Mouse (Mus musculus) C2C12 (cell line): ENCODE measurements around the gene Tapbpl. TPM values are rescaled to one million over a fixed set of nuclear protein-coding genes. Genes with fewer than 3 reads are reported as not detected.
A peak's percentile ranks its signal among the peaks of the same experiment; 100 is the strongest.

Source experiments
- H3K27me3 ChIP-seq: one replicate; pipeline ENCODE4 v1.6.1; 2011; ENCODE audit not compliant: control insufficient read depth, insufficient read depth, insufficient read length
- H3K36me3 ChIP-seq: one replicate; pipeline ENCODE4 v1.6.1; 2011; ENCODE audit not compliant: control insufficient read depth, insufficient read depth
- H3K4me3 ChIP-seq: one replicate; pipeline ENCODE4 v1.5.1; 2011; ENCODE audit warnings: mild to moderate bottlenecking, control low read depth; ENCODE audit not compliant: poor library complexity, insufficient read depth, severe bottlenecking
- H3K79me2 ChIP-seq: one replicate; pipeline ENCODE4 v1.6.1; 2011; ENCODE audit not compliant: control insufficient read depth, insufficient read depth
- H3K79me3 ChIP-seq: one replicate; pipeline ENCODE4 v1.6.1; 2011; ENCODE audit warnings: low read depth, control low read depth
- H3ac ChIP-seq: one replicate; pipeline ENCODE3; 2011; ENCODE audit warnings: low read depth; ENCODE audit not compliant: control insufficient read depth, insufficient read length
- CEBPB ChIP-seq: IDR thresholded peaks from one replicate; pipeline ENCODE4 v1.6.1; 2011; ENCODE audit warnings: low read depth, mild to moderate bottlenecking, control low read depth, moderate library complexity
- CTCF ChIP-seq: IDR thresholded peaks from one replicate; pipeline ENCODE4 v1.5.1; 2011; ENCODE audit not compliant: control insufficient read depth, insufficient read depth, insufficient read length
- FOSL1 ChIP-seq: IDR thresholded peaks from one replicate; pipeline ENCODE4 v1.8.0; 2011; ENCODE audit warnings: mild to moderate bottlenecking, low read length; ENCODE audit not compliant: poor library complexity, insufficient read depth, severe bottlenecking
- MAX ChIP-seq: IDR thresholded peaks from one replicate; pipeline ENCODE4 v1.6.1; 2011; ENCODE audit warnings: mild to moderate bottlenecking, control low read depth
- MYOD1 ChIP-seq: IDR thresholded peaks from one replicate; pipeline ENCODE4 v1.6.1; 2011; ENCODE audit warnings: low read depth; ENCODE audit not compliant: control insufficient read depth, insufficient read length
- MYOG ChIP-seq: IDR thresholded peaks from one replicate; pipeline ENCODE4 v1.6.1; 2011; ENCODE audit not compliant: control insufficient read depth, insufficient read length; ENCODE audit errors: extremely low read depth
- USF1 ChIP-seq: IDR thresholded peaks from one replicate; pipeline ENCODE4 v1.6.1; 2011; ENCODE audit warnings: low read depth, mild to moderate bottlenecking, control low read depth, moderate library complexity
- polyA plus RNA-seq: library from polyadenylated mRNA; unstranded; fragments of >200 nt; fragmentation: generic; extraction: Trizol; gene quantifications from one replicate; pipeline ENCODE4 v1.2.1, GENCODE M21; 2012; ENCODE audit warnings: missing spikeins

Tapbpl gene
- polyA plus RNA-seq, 1 experiment: 2.3 TPM

GRCm38 (mm10) chr6:125192016-125192714 is 39.5 kb downstream of the Tapbpl start:
- Histone ChIP-seq H3K4me3 (peak overlapping the region; percentile 74), H3K27me3 (no peaks in the 10 kb centered on the region), H3K36me3 (peaks cover 62% of the 10 kb centered on the region), H3ac (peak overlapping the region; percentile 93), H3K79me2 (peaks cover 71% of the 10 kb centered on the region), H3K79me3 (peaks cover 39% of the 10 kb centered on the region)
- no peak for TF ChIP-seq FOSL1
- TF ChIP-seq MYOD1: no peak
- no peak for TF ChIP-seq CEBPB
- TF ChIP-seq USF1: no peak
- no peak for TF ChIP-seq MAX

GRCm38 (mm10) chr6:125191332-125192015 is 40.2 kb downstream of the Tapbpl start, which contains the start of the genes Ncapd2 and Mrpl51:
Gene Ncapd2 (minus strand): TSS chr6:125191701.
Gene Mrpl51 (plus strand): TSS chr6:125191801.
- Histone ChIP-seq H3ac (peak within 1 kb of the TSS; percentile 93), H3K79me2 (peaks cover 71% of the 10 kb centered on the region), H3K4me3 (peak within 1 kb of the TSS; percentile 74), H3K36me3 (peaks cover 65% of the 10 kb centered on the region), H3K79me3 (peaks cover 39% of the 10 kb centered on the region), H3K27me3 (no peaks in the 10 kb centered on the region)
- TF ChIP-seq MAX (peak; percentile 16), FOSL1 (no peak), CEBPB (peak; percentile 52)

GRCm38 (mm10) chr6:125190816-125191215 is 40.8 kb downstream of the Tapbpl start:
- H3K79me3 ChIP-seq: peaks cover 39% of the 10 kb centered on the region
- peaks cover 71% of the 10 kb centered on the region for H3K79me2 ChIP-seq
- H3K4me3 ChIP-seq: peak overlapping the region; percentile 74
- TF ChIP-seq MYOD1 (no peak), MAX (no peak), USF1 (no peak), FOSL1 (no peak), CEBPB (no peak), MYOG (no peak), CTCF (no peak)
- H3K36me3 ChIP-seq: peaks cover 66% of the 10 kb centered on the region
- peak overlapping the region; percentile 85 for H3ac ChIP-seq
- no peaks in the 10 kb centered on the region for H3K27me3 ChIP-seq

- TF ChIP-seq CEBPB: no peak
- no peak for TF ChIP-seq USF1
- no peak for TF ChIP-seq CTCF
- TF ChIP-seq FOSL1: no peak
- no peak for TF ChIP-seq MYOG
- TF ChIP-seq MAX: no peak
- TF ChIP-seq MYOD1: no peak
- H3K4me3 ChIP-seq: no peak overlapping the region
- peaks cover 41% of the 10 kb centered on the region for H3K79me2 ChIP-seq
- peaks cover 20% of the 10 kb centered on the region for H3K79me3 ChIP-seq
- H3ac ChIP-seq: no peak overlapping the region
- peaks cover 79% of the 10 kb centered on the region for H3K36me3 ChIP-seq
- H3K27me3 ChIP-seq: no peaks in the 10 kb centered on the region
Measured at GRCm38 (mm10) chr6:125186203-125186602, 45.5 kb downstream of the Tapbpl start.

DNA sequence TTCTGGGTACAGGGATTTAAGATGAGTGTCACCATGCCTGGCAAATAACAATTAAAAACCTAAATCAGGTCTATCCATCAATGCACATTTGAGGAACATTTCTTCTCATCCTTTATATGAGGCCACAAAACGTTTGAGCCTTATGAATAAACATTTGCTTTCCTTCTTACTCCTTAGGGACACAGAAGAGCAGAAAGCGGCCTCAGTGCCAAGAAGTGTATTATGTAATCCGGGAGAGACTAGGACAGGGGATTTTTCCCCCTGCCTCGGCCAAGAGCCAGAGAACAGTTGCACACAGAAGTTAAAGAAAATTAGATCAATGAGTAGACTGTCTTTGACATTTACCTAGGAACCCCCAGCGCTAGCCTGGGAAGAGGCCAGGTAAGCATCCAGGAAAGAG is 49.5 kb downstream of the Tapbpl start:
- Histone ChIP-seq H3K79me2 (peaks cover under 1% of the 10 kb centered on the region), H3K36me3 (peaks cover 87% of the 10 kb centered on the region), H3K79me3 (no peaks in the 10 kb centered on the region), H3ac (no peak overlapping the region), H3K27me3 (no peaks in the 10 kb centered on the region), H3K4me3 (no peak overlapping the region)
- TF ChIP-seq USF1 (no peak), FOSL1 (no peak), MAX (no peak), MYOD1 (no peak), CTCF (no peak)

- no peaks in the 10 kb centered on the region for H3K79me2 ChIP-seq
- H3ac ChIP-seq: no peak overlapping the region
- no peaks in the 10 kb centered on the region for H3K27me3 ChIP-seq
- no peaks in the 10 kb centered on the region for H3K79me3 ChIP-seq
- TF ChIP-seq FOSL1 (no peak), CEBPB (no peak), MYOG (no peak), CTCF (no peak), MAX (no peak), USF1 (no peak), MYOD1 (no peak)
- peaks cover 85% of the 10 kb centered on the region for H3K36me3 ChIP-seq
- H3K4me3 ChIP-seq: no peak overlapping the region
Measured at GRCm38 (mm10) chr6:125179601-125180000, 52.1 kb downstream of the Tapbpl start.
